Mouse (Mus musculus) embryonic facial prominence, embryonic 12.5 days (tissue): ENCODE measurements around the gene Snapin. TPM values are rescaled to one million over a fixed set of nuclear protein-coding genes. Genes with fewer than 3 reads are reported as not detected.
A peak's percentile ranks its signal among the peaks of the same experiment; 100 is the strongest.

Experiments
- ATAC-seq: fragments of 200-750 bp; cut with Nextera tagmentation; 2 replicates; pipeline ENCODE4 v1.8.0; 2017; ENCODE audit not compliant: insufficient number of reproducible peaks, insufficient read depth, low FRiP score, low TSS enrichment
- H3K27ac ChIP-seq: fragments of 300-500 bp; sonication (generic); 2 replicates; pipeline ENCODE4 v1.5.1; 2016; ENCODE audit warnings: mild to moderate bottlenecking
- H3K27me3 ChIP-seq: fragments of 300-500 bp; sonication (generic); 2 replicates; pipeline ENCODE4 v1.6.1; 2016; ENCODE audit warnings: mild to moderate bottlenecking, moderate library complexity
- H3K36me3 ChIP-seq: fragments of 300-500 bp; sonication (generic); 2 replicates; pipeline ENCODE4 v1.6.1; 2016; ENCODE audit warnings: mild to moderate bottlenecking
- H3K4me1 ChIP-seq: fragments of 300-500 bp; sonication (generic); 2 replicates; pipeline ENCODE4 v1.6.1; 2016
- H3K4me2 ChIP-seq: fragments of 300-500 bp; sonication (generic); replicated peaks from 2 replicates; pipeline ENCODE4 v1.6.1; 2016; ENCODE audit warnings: mild to moderate bottlenecking, moderate library complexity
- H3K4me3 ChIP-seq: fragments of 300-500 bp; sonication (generic); 2 replicates; pipeline ENCODE4 v1.5.1; 2016; ENCODE audit warnings: mild to moderate bottlenecking
- H3K9ac ChIP-seq: fragments of 300-500 bp; sonication (generic); 2 replicates; pipeline ENCODE4 v1.6.1; 2016; ENCODE audit warnings: mild to moderate bottlenecking, moderate library complexity
- H3K9me3 ChIP-seq: fragments of 300-500 bp; sonication (generic); 2 replicates; pipeline ENCODE4 v1.6.1; 2016; ENCODE audit warnings: mild to moderate bottlenecking, moderate library complexity
- WGBS: fragments of 180-500 bp; shearing (Covaris S2); methylation state at CpG from one replicate; pipeline ENCODE4 v1.1.7; 2016; 5-methylcytosine and 5-hydroxymethylcytosine counted together
- polyA plus RNA-seq: library from polyadenylated mRNA; unstranded; fragments of >200 nt; fragmentation: Nextera tagmentation; extraction: Ambion mirVana; gene quantifications from 2 replicates; pipeline ENCODE4 v1.2.1, GENCODE M21; 2016

Gene Snapin
- polyA plus RNA-seq, 1 experiment from 2014 or later = 76.3 TPM

- Histone ChIP-seq H3K36me3 (no peaks in the 10 kb centered on the region), H3K4me1 (peaks cover 16% of the 10 kb centered on the region), H3K4me2 (peak overlapping the region; percentile 70), H3K4me3 (peak overlapping the region; percentile 35), H3K27ac (no peak overlapping the region), H3K9ac (peak overlapping the region; percentile 42), H3K9me3 (no peaks in the 10 kb centered on the region), H3K27me3 (peaks cover 20% of the 10 kb centered on the region)
- no peak for ATAC-seq
- 36% methylated on average over 1 of the region's 1 CpGs for WGBS
Observed at GRCm38 (mm10) chr3:90515242-90515641, 24.4 kb upstream of the Snapin start.

- WGBS = 1% methylated on average over 10 of the region's 10 CpGs
- Histone ChIP-seq H3K27me3 (peaks cover 20% of the 10 kb centered on the region), H3K4me3 (peak overlapping the region; percentile 35), H3K9ac (peak overlapping the region; percentile 42), H3K4me2 (peak overlapping the region; percentile 70), H3K27ac (no peak overlapping the region), H3K9me3 (no peaks in the 10 kb centered on the region), H3K4me1 (peaks cover 16% of the 10 kb centered on the region), H3K36me3 (no peaks in the 10 kb centered on the region)
- ATAC-seq = peak; percentile 75; the same call in 1 of the 2 replicates
Observed at GRCm38 (mm10) chr3:90514691-90515090, 23.9 kb upstream of the Snapin start.

- H3K27ac ChIP-seq = no peak within 1 kb of the TSS
- peak within 1 kb of the TSS; percentile 35 for H3K4me3 ChIP-seq
- H3K9ac ChIP-seq = peak within 1 kb of the TSS; percentile 42
- 4% methylated on average over 25 of the region's 25 CpGs for WGBS
- no peaks in the 10 kb centered on the region for H3K36me3 ChIP-seq
- peak within 1 kb of the TSS; percentile 70 for H3K4me2 ChIP-seq
- no peaks in the 10 kb centered on the region for H3K9me3 ChIP-seq
- ATAC-seq = no peak
- H3K27me3 ChIP-seq = peaks cover 20% of the 10 kb centered on the region
- H3K4me1 ChIP-seq = peaks cover 16% of the 10 kb centered on the region
Observed at GRCm38 (mm10) chr3:90513796-90514590, 23.2 kb upstream of the Snapin start, which contains the start of the genes S100a1 and S100a13. TSS of gene S100a1 (minus strand) at chr3:90514392. TSS of gene S100a13 (plus strand) at chr3:90514435.

GRCm38 (mm10) chr3:90512948-90513642 is 22.3 kb upstream of the Snapin start:
- peaks cover 20% of the 10 kb centered on the region for H3K27me3 ChIP-seq
- H3K4me2 ChIP-seq = no peak overlapping the region; the same call in 1 of the 2 replicates
- ATAC-seq = no peak
- no peak overlapping the region for H3K9ac ChIP-seq
- H3K36me3 ChIP-seq = no peaks in the 10 kb centered on the region
- H3K4me1 ChIP-seq = peaks cover 16% of the 10 kb centered on the region
- no peaks in the 10 kb centered on the region for H3K9me3 ChIP-seq
- no peak overlapping the region for H3K27ac ChIP-seq
- no peak overlapping the region for H3K4me3 ChIP-seq
- WGBS = 71% methylated on average over 9 of the region's 9 CpGs

- WGBS = 84% methylated on average over 5 of the region's 5 CpGs
- ATAC-seq = no peak
- Histone ChIP-seq H3K9me3 (no peaks in the 10 kb centered on the region), H3K4me1 (peaks cover 24% of the 10 kb centered on the region), H3K27ac (no peak overlapping the region), H3K27me3 (peaks cover 20% of the 10 kb centered on the region), H3K36me3 (peaks cover 4% of the 10 kb centered on the region; the same call in 1 of the 2 replicates), H3K4me3 (no peak overlapping the region), H3K9ac (no peak overlapping the region), H3K4me2 (no peak overlapping the region)
Observed at GRCm38 (mm10) chr3:90512276-90512675, 21.4 kb upstream of the Snapin start.

GRCm38 (mm10) chr3:90509747-90510123 is 18.9 kb upstream of the Snapin start:
- 0 out of 2 replicates have a peak overlapping the region, but pooled peaks have one; percentile 5 for H3K9ac ChIP-seq
- peaks cover 27% of the 10 kb centered on the region for H3K36me3 ChIP-seq
- peak overlapping the region; percentile 91 for H3K27ac ChIP-seq
- H3K9me3 ChIP-seq = no peaks in the 10 kb centered on the region
- H3K27me3 ChIP-seq = peaks cover 16% of the 10 kb centered on the region
- ATAC-seq = no peak
- H3K4me3 ChIP-seq = peak overlapping the region; percentile 90
- WGBS = 18% methylated on average over 2 of the region's 2 CpGs
- H3K4me2 ChIP-seq = peak overlapping the region; percentile 79
- peaks cover 16% of the 10 kb centered on the region for H3K4me1 ChIP-seq

GRCm38 (mm10) chr3:90508950-90509746 is 18.3 kb upstream of the Snapin start, which contains the start of gene Chtop:
TSS of gene Chtop (minus strand) at chr3:90509498.
- ATAC-seq = peak; percentile 82
- peak within 1 kb of the TSS; percentile 97 for H3K9ac ChIP-seq
- peak within 1 kb of the TSS; percentile 91 for H3K27ac ChIP-seq
- H3K36me3 ChIP-seq = peaks cover 31% of the 10 kb centered on the region
- H3K27me3 ChIP-seq = peaks cover 15% of the 10 kb centered on the region
- H3K4me2 ChIP-seq = peak within 1 kb of the TSS; percentile 79
- H3K4me1 ChIP-seq = peaks cover 13% of the 10 kb centered on the region
- H3K9me3 ChIP-seq = no peaks in the 10 kb centered on the region
- H3K4me3 ChIP-seq = peak within 1 kb of the TSS; percentile 90
- under 1% methylated on average over 65 of the region's 66 CpGs for WGBS

- WGBS = 6% methylated on average over 20 of the region's 20 CpGs
- Histone ChIP-seq H3K27ac (peak overlapping the region; percentile 91), H3K4me3 (peak overlapping the region; percentile 90), H3K4me2 (peak overlapping the region; percentile 79), H3K9me3 (no peaks in the 10 kb centered on the region), H3K36me3 (peaks cover 39% of the 10 kb centered on the region), H3K9ac (peak overlapping the region; percentile 97), H3K27me3 (peaks cover 7% of the 10 kb centered on the region; the same call in 1 of the 2 replicates), H3K4me1 (peaks cover 10% of the 10 kb centered on the region; the same call in 1 of the 2 replicates)
- no peak for ATAC-seq
Observed at GRCm38 (mm10) chr3:90508287-90508949, 17.6 kb upstream of the Snapin start.

GRCm38 (mm10) chr3:90506362-90506761 is 15.5 kb upstream of the Snapin start:
- no peak overlapping the region for H3K4me3 ChIP-seq
- WGBS = 87% methylated on average over 3 of the region's 3 CpGs
- H3K36me3 ChIP-seq = peaks cover 57% of the 10 kb centered on the region
- H3K4me2 ChIP-seq = no peak overlapping the region
- H3K27me3 ChIP-seq = no peaks in the 10 kb centered on the region
- no peak overlapping the region for H3K9ac ChIP-seq
- no peaks in the 10 kb centered on the region for H3K9me3 ChIP-seq
- H3K4me1 ChIP-seq = peaks cover 10% of the 10 kb centered on the region; the same call in 1 of the 2 replicates
- H3K27ac ChIP-seq = no peak overlapping the region
- ATAC-seq = no peak

- no peaks in the 10 kb centered on the region for H3K27me3 ChIP-seq
- no peaks in the 10 kb centered on the region for H3K9me3 ChIP-seq
- 94% methylated on average over 5 of the region's 5 CpGs for WGBS
- peaks cover 10% of the 10 kb centered on the region; the same call in 1 of the 2 replicates for H3K4me1 ChIP-seq
- no peak overlapping the region for H3K27ac ChIP-seq
- no peak overlapping the region for H3K9ac ChIP-seq
- no peak overlapping the region for H3K4me2 ChIP-seq
- H3K36me3 ChIP-seq = peaks cover 65% of the 10 kb centered on the region
- no peak for ATAC-seq
- H3K4me3 ChIP-seq = no peak overlapping the region
Observed at GRCm38 (mm10) chr3:90505216-90505615, 14.4 kb upstream of the Snapin start.

GRCm38 (mm10) chr3:90503444-90503843 is 12.6 kb upstream of the Snapin start:
- 86% methylated on average over 4 of the region's 4 CpGs for WGBS
- no peak for ATAC-seq
- peaks cover 78% of the 10 kb centered on the region for H3K36me3 ChIP-seq

More at GRCm38 (mm10) chr3:90503444-90503843, 12.6 kb upstream of the Snapin start:
- Histone ChIP-seq H3K27ac (no peak overlapping the region), H3K9me3 (no peaks in the 10 kb centered on the region), H3K4me1 (peaks cover 10% of the 10 kb centered on the region; the same call in 1 of the 2 replicates), H3K27me3 (no peaks in the 10 kb centered on the region), H3K4me2 (no peak overlapping the region), H3K9ac (no peak overlapping the region), H3K4me3 (no peak overlapping the region)
